Mouse (Mus musculus) ES-E14 (cell line): ENCODE measurements around the gene Entpd3. TPM values are rescaled to one million over a fixed set of nuclear protein-coding genes. Genes with fewer than 3 reads are reported as not detected.
A peak's percentile ranks its signal among the peaks of the same experiment; 100 is the strongest.

Experiments used
- DNase-seq: peaks from one replicate; pipeline ENCODE4 v3.0.0-alpha.2; 2013; ENCODE audit warnings: low read depth, low spot score
- H3K27ac ChIP-seq: 2 replicates; pipeline ENCODE4 v1.5.1; 2012; ENCODE audit warnings: low read depth, mild to moderate bottlenecking, low read length, moderate library complexity, mixed read lengths; ENCODE audit not compliant: poor library complexity, insufficient read depth, severe bottlenecking
- H3K36me3 ChIP-seq: 2 replicates; pipeline ENCODE4 v1.6.1; 2012; ENCODE audit warnings: mild to moderate bottlenecking, low read length, moderate library complexity, mixed read lengths; ENCODE audit not compliant: control insufficient read depth, poor library complexity, insufficient read depth, severe bottlenecking
- H3K4me1 ChIP-seq, 2 experiments: fragments of 150-350 bp in 1 of 2; sonication (generic) in 1 of 2; 2 replicates each; pipeline ENCODE4 v1.6.1; 2012; ENCODE audit warnings: low read length in 2 of 2, mild to moderate bottlenecking in 1 of 2, mixed read lengths in 1 of 2; ENCODE audit not compliant: control insufficient read depth in 2 of 2, insufficient read depth in 2 of 2, poor library complexity in 1 of 2
- H3K4me3 ChIP-seq, 2 experiments: fragments of 150-350 bp in 1 of 2; sonication (generic) in 1 of 2; 2 replicates each; pipeline ENCODE4 v1.5.1; 2012; ENCODE audit warnings: low read length in 2 of 2, low read depth in 1 of 2, mild to moderate bottlenecking in 1 of 2, mixed read lengths in 1 of 2; ENCODE audit not compliant: insufficient read depth in 1 of 2, poor library complexity in 1 of 2, severe bottlenecking in 1 of 2
- H3K9ac ChIP-seq: 2 replicates; pipeline ENCODE4 v1.6.1; 2012; ENCODE audit warnings: low read depth, mild to moderate bottlenecking, low read length, mixed read lengths; ENCODE audit not compliant: poor library complexity, insufficient read depth, severe bottlenecking
- H3K9me3 ChIP-seq: fragments of 150-350 bp; sonication (generic); 2 replicates; pipeline ENCODE4 v1.6.1; 2012; ENCODE audit warnings: low read depth, mild to moderate bottlenecking, low read length; ENCODE audit not compliant: control insufficient read depth, insufficient read depth
- CHD2 ChIP-seq: IDR thresholded peaks from 2 replicates; pipeline ENCODE4 v1.6.1; 2014; ENCODE audit warnings: mild to moderate bottlenecking, low read depth, low read length, inconsistent platforms
- HCFC1 ChIP-seq: IDR thresholded peaks from 2 replicates; pipeline ENCODE4 v1.6.1; 2012; ENCODE audit warnings: low read length, inconsistent platforms, borderline replicate concordance; ENCODE audit not compliant: insufficient read depth
- MAFK ChIP-seq: IDR thresholded peaks from 2 replicates; pipeline ENCODE4 v1.6.1; 2014; ENCODE audit warnings: mild to moderate bottlenecking, low read depth, low read length, inconsistent platforms; ENCODE audit not compliant: insufficient read depth
- ZC3H11A ChIP-seq: IDR thresholded peaks from 2 replicates; pipeline ENCODE4 v1.6.1; 2012; ENCODE audit warnings: low read depth, mild to moderate bottlenecking, inconsistent platforms, low read length, borderline replicate concordance
- ZNF384 ChIP-seq: IDR thresholded peaks from 2 replicates; pipeline ENCODE4 v1.6.1; 2012; ENCODE audit warnings: low read depth, low read length, inconsistent platforms
- in situ Hi-C, 2 experiments: fragments of 600-800 bp; cut with MboI; formaldehyde crosslinking; loops; one replicate each; pipeline ENCODE4 v1.15.1; 2025; ENCODE audit warnings: low sequenced_read_pairs in 2 of 2, inconsistent platforms in 1 of 2; ENCODE audit not compliant: unreplicated experiment in 2 of 2
- total RNA-seq: library from RNA; depleted of rRNA; stranded (reverse); fragments of 300-350 nt; gene quantifications from 2 replicates; pipeline ENCODE4 v1.2.3, GENCODE M21; 2012

The Entpd3 gene
- total RNA-seq, 1 experiment: 0.45 TPM

DNA sequence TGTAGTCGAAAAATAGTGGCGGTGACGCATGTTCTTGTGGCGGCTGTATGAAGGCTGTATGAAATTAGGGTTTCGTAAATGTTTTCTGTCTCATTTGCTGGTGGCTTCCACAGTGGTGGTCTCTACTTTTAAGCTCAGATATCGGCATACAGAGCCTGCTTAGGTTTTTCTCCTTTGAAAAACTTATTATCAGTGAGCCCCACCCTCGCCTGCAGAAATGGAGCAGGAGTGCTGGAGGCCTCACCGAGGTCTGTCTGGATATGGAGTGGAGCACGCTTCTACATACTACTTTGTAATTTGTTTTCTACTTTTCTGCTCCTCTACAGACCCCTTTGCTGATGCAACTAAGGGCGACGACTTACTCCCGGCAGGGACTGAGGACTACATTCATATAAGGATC is 45.8 kb upstream of the Entpd3 start:
- Histone ChIP-seq H3K27ac (no peak overlapping the region), H3K4me3 (peak overlapping the region in 1 of 2 experiments; percentile 88; a peak in 1 of 4 replicates), H3K4me1 (no peaks in the 10 kb centered on the region; a peak in 1 of 4 replicates), H3K9me3 (no peaks in the 10 kb centered on the region), H3K36me3 (peaks cover 14% of the 10 kb centered on the region; the same call in 1 of the 2 replicates), H3K9ac (no peak overlapping the region)
- in situ Hi-C loops: no loop called here
- DNase-seq: no peak
- TF ChIP-seq HCFC1 (no peak), ZC3H11A (no peak), MAFK (no peak), CHD2 (no peak), ZNF384 (no peak)

- in situ Hi-C loops: no loop called here
- no peak overlapping the region for H3K27ac ChIP-seq
- H3K4me3 ChIP-seq: no peak overlapping the region
Measured at GRCm38 (mm10) chr9:120496691-120497090, 42.9 kb upstream of the Entpd3 start.

DNA sequence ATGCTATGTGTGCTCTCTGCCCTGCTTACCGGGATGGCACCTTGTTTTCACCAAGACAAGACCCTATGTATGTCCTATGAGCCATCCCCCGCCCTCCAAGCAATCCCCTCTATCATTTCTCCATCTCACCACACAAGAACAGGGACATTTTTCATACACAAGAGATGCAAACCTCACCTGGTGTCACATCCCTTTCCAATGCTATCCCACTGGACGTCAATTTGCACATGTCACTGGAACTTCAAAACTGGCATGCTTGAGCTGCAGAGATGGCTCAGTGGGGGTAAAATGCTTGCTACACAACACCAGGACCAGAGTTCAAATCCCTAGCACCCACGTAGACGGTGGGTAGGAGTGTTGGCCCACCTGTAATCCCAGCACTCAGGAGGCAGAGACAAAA is 41.6 kb upstream of the Entpd3 start:
- no peaks in the 10 kb centered on the region for H3K4me1 ChIP-seq
- DNase-seq: no peak
- in situ Hi-C loops: no loop called here
- no peak overlapping the region for H3K9ac ChIP-seq
- no peak overlapping the region for H3K4me3 ChIP-seq
- TF ChIP-seq HCFC1: no peak
- no peak for TF ChIP-seq MAFK
- TF ChIP-seq CHD2: no peak
- no peak for TF ChIP-seq ZNF384
- no peak for TF ChIP-seq ZC3H11A
- H3K27ac ChIP-seq: no peak overlapping the region
- H3K9me3 ChIP-seq: no peaks in the 10 kb centered on the region
- H3K36me3 ChIP-seq: peaks cover 14% of the 10 kb centered on the region; the same call in 1 of the 2 replicates

More at GRCm38 (mm10) chr9:120496691-120497090, 42.9 kb upstream of the Entpd3 start:
- Histone ChIP-seq H3K4me1 (no peaks in the 10 kb centered on the region; a peak in 1 of 4 replicates), H3K9ac (no peak overlapping the region), H3K36me3 (peaks cover 14% of the 10 kb centered on the region; the same call in 1 of the 2 replicates), H3K9me3 (no peaks in the 10 kb centered on the region)
- TF ChIP-seq HCFC1 (no peak), ZC3H11A (peak; percentile 93), CHD2 (no peak)
- DNase-seq: peak; percentile 46

DNA sequence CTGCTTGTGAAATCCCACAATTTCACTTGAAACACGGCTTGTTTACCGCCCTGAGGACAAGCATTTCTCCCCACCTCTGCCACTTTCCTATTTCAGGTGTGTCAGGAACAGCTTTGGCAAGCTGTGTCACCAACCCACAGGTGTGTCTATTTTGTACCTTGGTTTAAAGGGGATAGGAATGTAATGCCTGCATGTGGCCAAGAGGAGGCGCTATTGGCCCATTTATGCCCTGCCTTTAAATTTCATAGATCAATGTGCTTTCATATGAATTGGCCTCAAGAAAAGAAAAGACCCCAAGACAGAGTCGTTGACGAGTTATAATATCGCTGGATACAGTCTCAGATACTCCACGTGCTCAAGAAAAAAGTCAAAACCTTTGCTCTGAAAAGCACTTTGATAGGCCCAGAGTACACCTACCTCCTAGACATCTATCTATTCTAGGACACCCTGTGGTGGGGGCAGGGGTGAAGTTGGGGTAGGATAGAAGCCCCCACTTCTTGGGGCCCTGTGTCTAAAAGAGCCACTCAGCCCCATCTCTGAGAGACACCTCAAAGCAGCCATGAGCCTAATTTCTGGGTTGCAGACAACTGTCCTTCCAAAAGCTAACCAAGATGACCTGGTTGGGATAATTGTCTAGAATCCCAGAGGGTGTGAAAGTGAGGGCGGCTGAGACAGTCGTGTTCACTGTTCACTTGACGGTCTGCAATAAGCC is 38.3 kb upstream of the Entpd3 start:
- peak; percentile 30 for DNase-seq
- TF ChIP-seq CHD2 (no peak), ZC3H11A (no peak), MAFK (no peak), ZNF384 (no peak), HCFC1 (no peak)
- Histone ChIP-seq H3K9me3 (no peaks in the 10 kb centered on the region), H3K36me3 (no peaks in the 10 kb centered on the region), H3K4me3 (no peak overlapping the region), H3K4me1 (no peaks in the 10 kb centered on the region), H3K9ac (no peak overlapping the region), H3K27ac (no peak overlapping the region)
- in situ Hi-C loops: loop anchor here in 1 of 2 experiments (5.0 kb wide), 1 partner anchor 81 kb away; no protein-coding TSS in a partner anchor
